Mouse (Mus musculus): ENCODE measurements around the gene Usp45.

GRCm38 (mm10) chr4:21807204-21807603 is 40.2 kb downstream of the Usp45 start:
- TF ChIP-seq MAFK (IDR thresholded peaks at IDR 0.05; ENCODE audit: insufficient read depth, low read depth, low read length) (no peak), ZC3H11A (IDR thresholded peaks at IDR 0.05; ENCODE audit: borderline replicate concordance, low read depth, low read length) (no peak)

Data from ES-E14 (cell line).